Mouse (Mus musculus): ENCODE data around the gene Cpa2.

GRCm38 (mm10) chr6:30510291-30510690 lies 31.1 kb upstream of the Cpa2 start:
- TF ChIP-seq POLR2A (IDR thresholded peaks at IDR 0.05; ENCODE audit: insufficient read depth, low read depth, low read length) (no peak), CTCF (IDR thresholded peaks at IDR 0.05) (no peak)

All from heart, adult 2 months (tissue).